Mouse (Mus musculus): Measurements from ENCODE around the gene Amdhd2. TPM values are rescaled to one million over a fixed set of nuclear protein-coding genes. Genes with fewer than 3 reads are reported as not detected.

The Amdhd2 gene
- polyA plus RNA-seq, 1 experiment from 2014 or later, result 44.7 TPM

GRCm38 (mm10) chr17:24111256-24111655 is 52.3 kb downstream of the Amdhd2 start:
- no peak for DNase-seq (ENCODE audit: extremely low spot score, low spot score)
- Histone ChIP-seq H3K9me3 (no peaks in the 10 kb centered on the region), H3K4me1 (no peaks in the 10 kb centered on the region), H3K4me3 (no peak overlapping the region), H3K27ac (no peak overlapping the region), H3K36me3 (replicated peaks) (peaks cover 36% of the 10 kb centered on the region), H3K27me3 (ENCODE audit: poor library complexity, severe bottlenecking) (no peaks in the 10 kb centered on the region)
- WGBS, result 94% methylated on average over 1 of the region's 1 CpGs

GRCm38 (mm10) chr17:24108896-24109295 is 54.7 kb downstream of the Amdhd2 start:
- Histone ChIP-seq H3K36me3 (replicated peaks) (peaks cover 55% of the 10 kb centered on the region), H3K9me3 (no peaks in the 10 kb centered on the region), H3K4me1 (no peaks in the 10 kb centered on the region), H3K27me3 (ENCODE audit: poor library complexity, severe bottlenecking) (no peaks in the 10 kb centered on the region), H3K27ac (no peak overlapping the region), H3K4me3 (no peak overlapping the region)
- 86% methylated on average over 1 of the region's 1 CpGs for WGBS
- no peak for DNase-seq (ENCODE audit: extremely low spot score, low spot score)

Other genes starting within 250 kb of the Amdhd2 start
- not detected in 2 replicates for gene Dcpp3, start 246.3 kb downstream of the Amdhd2 start, polyA plus RNA-seq (2016; fragmentation: Nextera tagmentation; extraction: Ambion mirVana)
- gene Sbp, start 222.1 kb downstream of the Amdhd2 start, polyA plus RNA-seq (2016; fragmentation: Nextera tagmentation; extraction: Ambion mirVana), result not detected in 2 replicates
- not detected in 2 replicates for gene Sbpl, start 208.5 kb downstream of the Amdhd2 start, polyA plus RNA-seq (2016; fragmentation: Nextera tagmentation; extraction: Ambion mirVana)
- not detected in 2 replicates for gene Prss30, start 183.2 kb downstream of the Amdhd2 start, polyA plus RNA-seq (2016; fragmentation: Nextera tagmentation; extraction: Ambion mirVana)
- 0.58 and 0.63 TPM in 2 replicates for gene Prss22, start 165.7 kb downstream of the Amdhd2 start, polyA plus RNA-seq (2016; fragmentation: Nextera tagmentation; extraction: Ambion mirVana)
- 0.11 and 0.16 TPM in 2 replicates for gene Prss27, start 125.6 kb downstream of the Amdhd2 start, polyA plus RNA-seq (2016; fragmentation: Nextera tagmentation; extraction: Ambion mirVana)
- gene Kctd5, start 90.3 kb downstream of the Amdhd2 start, polyA plus RNA-seq (2016; fragmentation: Nextera tagmentation; extraction: Ambion mirVana), result 89.2 and 91.6 TPM in 2 replicates
- 32.6 and 34.3 TPM in 2 replicates for gene Pdpk1, start 12.8 kb downstream of the Amdhd2 start, polyA plus RNA-seq (2016; fragmentation: Nextera tagmentation; extraction: Ambion mirVana)
- gene Atp6v0c, start 5.9 kb upstream of the Amdhd2 start, polyA plus RNA-seq (2016; fragmentation: Nextera tagmentation; extraction: Ambion mirVana), result 419 and 421 TPM in 2 replicates
- 6.8 and 7.5 TPM in 2 replicates for gene Tbc1d24, start 41.8 kb upstream of the Amdhd2 start, polyA plus RNA-seq (2016; fragmentation: Nextera tagmentation; extraction: Ambion mirVana)
- gene Ntn3, start 45.8 kb upstream of the Amdhd2 start, polyA plus RNA-seq (2016; fragmentation: Nextera tagmentation; extraction: Ambion mirVana), result 2.3 and 2.9 TPM in 2 replicates
- gene Tedc2, start 57.1 kb upstream of the Amdhd2 start, polyA plus RNA-seq (2016; fragmentation: Nextera tagmentation; extraction: Ambion mirVana), result 22.1 and 22.6 TPM in 2 replicates
- 126 and 128 TPM in 2 replicates for gene Ccnf, start 87.7 kb upstream of the Amdhd2 start, polyA plus RNA-seq (2016; fragmentation: Nextera tagmentation; extraction: Ambion mirVana)
- not detected in 2 replicates for gene Abca17, start 187.3 kb upstream of the Amdhd2 start, polyA plus RNA-seq (2016; fragmentation: Nextera tagmentation; extraction: Ambion mirVana)
- 8.6 and 10.0 TPM in 2 replicates for gene Abca3, start 188.2 kb upstream of the Amdhd2 start, polyA plus RNA-seq (2016; fragmentation: Nextera tagmentation; extraction: Ambion mirVana)

Data from forebrain, embryonic 10.5 days (tissue).